Mouse (Mus musculus): ENCODE results near the gene B020004J07Rik. TPM values are rescaled to one million over a fixed set of nuclear protein-coding genes. Genes with fewer than 3 reads are reported as not detected.
A peak's percentile ranks its signal among the peaks of the same experiment; 100 is the strongest.
"Not testable (repeated sequence)": the region's sequence is repeated elsewhere in the genome, so short reads cannot be mapped to it uniquely, and the experiment has no call there.

B020004J07Rik gene
- not detected in 2 replicates for polyA plus RNA-seq (2014; fragmentation: Nextera tagmentation; extraction: Ambion mirVana)

GRCm38 (mm10) chr4:101843923-101844322, at the start of gene B020004J07Rik:
TSS of gene B020004J07Rik (minus strand) at chr4:101844023.
- H3K4me3 ChIP-seq (ENCODE audit: low read depth, low read length); H3K4me1 ChIP-seq (replicated peaks; ENCODE audit: control insufficient read depth, insufficient read depth, low read length); H3K9me3 ChIP-seq (ENCODE audit: control insufficient read depth, low read length); H3K27ac ChIP-seq (ENCODE audit: low read depth); H3K36me3 ChIP-seq (ENCODE audit: control insufficient read depth, insufficient read depth, low read length); H3K27me3 ChIP-seq (replicated peaks; ENCODE audit: control insufficient read depth, insufficient read depth, low read length); H3K9ac ChIP-seq (ENCODE audit: low read length); ATAC-seq (replicated peaks; ENCODE audit: low FRiP score, low TSS enrichment, low read depth); DNase-seq (ENCODE audit: low spot score); H3K4me2 ChIP-seq (ENCODE audit: low read length): not testable (repeated sequence)
- 95% methylated on average over 3 of the region's 4 CpGs for WGBS

GRCm38 (mm10) chr4:101889377-101889776, 45.6 kb upstream of the B020004J07Rik start:
- Histone ChIP-seq H3K36me3 (ENCODE audit: control insufficient read depth, insufficient read depth, low read length) (no peaks in the 10 kb centered on the region), H3K27ac (ENCODE audit: low read depth) (no peak overlapping the region), H3K4me3 (ENCODE audit: low read depth, low read length) (no peak overlapping the region), H3K9me3 (ENCODE audit: control insufficient read depth, low read length) (0 out of 2 replicates have a peak, but pooled peaks cover 2% of the 10 kb centered on the region), H3K4me1 (replicated peaks; ENCODE audit: control insufficient read depth, insufficient read depth, low read length) (no peaks in the 10 kb centered on the region), H3K9ac (ENCODE audit: low read length) (no peak overlapping the region), H3K4me2 (ENCODE audit: low read length) (no peak overlapping the region), H3K27me3 (replicated peaks; ENCODE audit: control insufficient read depth, insufficient read depth, low read length) (no peaks in the 10 kb centered on the region)
- DNase-seq (ENCODE audit: low spot score): no peak
- ATAC-seq (replicated peaks; ENCODE audit: low FRiP score, low TSS enrichment, low read depth): no peak

DNA sequence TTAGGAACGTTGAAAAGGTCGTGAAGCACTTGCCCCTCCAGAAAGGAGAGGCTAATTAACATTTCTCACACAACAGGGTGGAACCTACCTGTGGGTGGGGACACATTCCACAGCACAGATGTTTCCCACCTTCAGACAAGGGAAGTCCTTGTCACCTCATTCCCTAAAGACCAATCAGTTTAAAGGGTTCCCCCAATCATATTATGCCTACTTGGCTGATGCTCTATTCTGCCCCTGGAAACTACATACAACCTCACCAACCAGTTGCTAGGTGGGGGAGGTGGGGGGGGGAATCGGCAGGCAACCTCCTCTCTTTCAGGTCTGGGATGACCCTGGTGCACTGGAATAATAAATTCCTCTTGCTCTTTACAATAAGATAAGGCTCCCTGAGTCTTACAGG, 39.8 kb upstream of the B020004J07Rik start:
- Histone ChIP-seq H3K9ac (ENCODE audit: low read length) (no peak overlapping the region), H3K36me3 (ENCODE audit: control insufficient read depth, insufficient read depth, low read length) (no peaks in the 10 kb centered on the region), H3K27ac (ENCODE audit: low read depth) (no peak overlapping the region), H3K27me3 (replicated peaks; ENCODE audit: control insufficient read depth, insufficient read depth, low read length) (no peaks in the 10 kb centered on the region), H3K4me1 (replicated peaks; ENCODE audit: control insufficient read depth, insufficient read depth, low read length) (no peaks in the 10 kb centered on the region), H3K9me3 (ENCODE audit: control insufficient read depth, low read length) (0 out of 2 replicates have a peak, but pooled peaks cover under 1% of the 10 kb centered on the region), H3K4me2 (ENCODE audit: low read length) (no peak overlapping the region), H3K4me3 (ENCODE audit: low read depth, low read length) (no peak overlapping the region)
- DNase-seq (ENCODE audit: low spot score) (no peak), ATAC-seq (replicated peaks; ENCODE audit: low FRiP score, low TSS enrichment, low read depth) (no peak)
- 34% methylated on average over 3 of the region's 3 CpGs for WGBS

GRCm38 (mm10) chr4:101875687-101876086, 31.9 kb upstream of the B020004J07Rik start:
- not testable (repeated sequence) for H3K4me3 ChIP-seq (ENCODE audit: low read depth, low read length); H3K36me3 ChIP-seq (ENCODE audit: control insufficient read depth, insufficient read depth, low read length); H3K9me3 ChIP-seq (ENCODE audit: control insufficient read depth, low read length); H3K27me3 ChIP-seq (replicated peaks; ENCODE audit: control insufficient read depth, insufficient read depth, low read length); H3K27ac ChIP-seq (ENCODE audit: low read depth); ATAC-seq (replicated peaks; ENCODE audit: low FRiP score, low TSS enrichment, low read depth); H3K9ac ChIP-seq (ENCODE audit: low read length); H3K4me1 ChIP-seq (replicated peaks; ENCODE audit: control insufficient read depth, insufficient read depth, low read length); H3K4me2 ChIP-seq (ENCODE audit: low read length); DNase-seq (ENCODE audit: low spot score)
- WGBS: 81% methylated on average over 15 of the region's 15 CpGs

DNA sequence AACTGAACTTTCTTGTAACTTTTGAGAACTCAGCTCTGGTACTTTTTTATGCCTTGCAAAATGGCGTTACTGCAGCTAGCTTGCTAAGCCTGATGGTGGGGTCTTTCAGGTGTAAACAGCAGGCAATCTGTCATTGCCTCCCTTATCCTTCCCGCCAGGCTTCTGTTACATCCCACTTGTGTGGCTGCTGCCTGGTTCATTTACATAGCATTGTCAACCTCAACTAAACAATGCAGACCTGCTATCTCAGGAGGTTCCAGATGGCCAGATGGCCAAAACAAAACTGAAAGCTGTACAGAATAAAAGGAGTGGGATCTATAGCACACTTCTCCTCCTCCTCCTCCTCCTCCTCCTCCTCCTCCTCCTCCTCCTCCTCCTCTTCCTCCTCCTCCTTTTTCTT, 28.2 kb upstream of the B020004J07Rik start:
- not testable (repeated sequence) for H3K36me3 ChIP-seq (ENCODE audit: control insufficient read depth, insufficient read depth, low read length); ATAC-seq (replicated peaks; ENCODE audit: low FRiP score, low TSS enrichment, low read depth); H3K27me3 ChIP-seq (replicated peaks; ENCODE audit: control insufficient read depth, insufficient read depth, low read length); H3K9me3 ChIP-seq (ENCODE audit: control insufficient read depth, low read length); H3K4me2 ChIP-seq (ENCODE audit: low read length); DNase-seq (ENCODE audit: low spot score); H3K4me3 ChIP-seq (ENCODE audit: low read depth, low read length); H3K27ac ChIP-seq (ENCODE audit: low read depth); H3K9ac ChIP-seq (ENCODE audit: low read length); H3K4me1 ChIP-seq (replicated peaks; ENCODE audit: control insufficient read depth, insufficient read depth, low read length)
- WGBS: 63% methylated on average over 2 of the region's 2 CpGs

DNA sequence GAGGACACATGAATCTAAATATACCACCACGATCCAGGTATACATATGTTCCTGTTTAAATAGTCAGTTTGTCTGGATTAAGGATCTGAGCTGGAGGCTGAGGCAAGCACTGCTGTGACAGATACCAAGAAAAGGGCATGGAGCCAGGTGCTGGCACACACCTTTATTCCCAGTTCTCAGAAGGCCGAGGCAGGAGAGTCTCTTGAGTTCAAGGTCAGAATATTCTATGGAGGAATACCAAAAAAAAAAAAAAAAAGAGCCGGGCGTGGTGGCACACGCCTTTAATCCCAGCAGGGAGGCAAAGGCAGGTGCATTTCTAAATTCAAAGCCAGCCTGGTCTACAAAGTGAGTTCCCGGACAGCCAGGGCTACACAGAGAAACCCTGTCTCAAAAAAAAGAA, 18.5 kb upstream of the B020004J07Rik start:
- H3K36me3 ChIP-seq (ENCODE audit: control insufficient read depth, insufficient read depth, low read length): no peaks in the 10 kb centered on the region
- no peak for ATAC-seq (replicated peaks; ENCODE audit: low FRiP score, low TSS enrichment, low read depth)
- 89% methylated on average over 5 of the region's 6 CpGs for WGBS
- H3K9ac ChIP-seq (ENCODE audit: low read length): no peak overlapping the region
- no peak overlapping the region for H3K27ac ChIP-seq (ENCODE audit: low read depth)
- H3K4me3 ChIP-seq (ENCODE audit: low read depth, low read length): no peak overlapping the region
- no peak overlapping the region for H3K4me2 ChIP-seq (ENCODE audit: low read length)
- no peaks in the 10 kb centered on the region for H3K4me1 ChIP-seq (replicated peaks; ENCODE audit: control insufficient read depth, insufficient read depth, low read length)
- H3K9me3 ChIP-seq (ENCODE audit: control insufficient read depth, low read length): no peaks in the 10 kb centered on the region
- H3K27me3 ChIP-seq (replicated peaks; ENCODE audit: control insufficient read depth, insufficient read depth, low read length): no peaks in the 10 kb centered on the region
- no peak for DNase-seq (ENCODE audit: low spot score)

DNA sequence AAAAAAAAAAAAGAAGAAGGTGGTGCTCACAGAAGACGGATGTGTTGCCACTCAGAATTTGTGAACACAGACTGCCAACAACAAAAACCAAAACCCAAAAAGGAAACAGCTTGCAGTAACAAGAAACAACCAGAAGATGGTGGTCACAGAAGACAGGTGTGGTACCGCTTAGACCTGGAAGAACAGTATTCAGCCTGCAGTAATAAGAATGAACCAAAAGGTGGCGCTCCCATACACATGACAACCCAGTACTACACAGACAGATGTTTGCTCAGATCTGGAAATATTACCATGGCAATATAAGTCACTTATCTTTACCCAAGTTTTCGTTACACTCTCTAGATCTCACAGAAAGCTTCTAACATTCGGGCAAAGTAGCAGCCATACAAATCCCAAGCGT, 17.1 kb upstream of the B020004J07Rik start:
- DNase-seq (ENCODE audit: low spot score) (no peak), ATAC-seq (replicated peaks; ENCODE audit: low FRiP score, low TSS enrichment, low read depth) (0 out of 2 replicates have a peak, but pooled peaks have one; percentile 47)
- H3K4me1 ChIP-seq (replicated peaks; ENCODE audit: control insufficient read depth, insufficient read depth, low read length): no peaks in the 10 kb centered on the region
- no peak overlapping the region for H3K9ac ChIP-seq (ENCODE audit: low read length)
- WGBS: 42% methylated on average over 6 of the region's 6 CpGs
- no peaks in the 10 kb centered on the region for H3K9me3 ChIP-seq (ENCODE audit: control insufficient read depth, low read length)
- H3K27me3 ChIP-seq (replicated peaks; ENCODE audit: control insufficient read depth, insufficient read depth, low read length): no peaks in the 10 kb centered on the region
- no peak overlapping the region for H3K4me2 ChIP-seq (ENCODE audit: low read length)
- no peak overlapping the region for H3K4me3 ChIP-seq (ENCODE audit: low read depth, low read length)
- no peaks in the 10 kb centered on the region for H3K36me3 ChIP-seq (ENCODE audit: control insufficient read depth, insufficient read depth, low read length)
- H3K27ac ChIP-seq (ENCODE audit: low read depth): no peak overlapping the region

- peaks cover 14% of the 10 kb centered on the region for H3K9me3 ChIP-seq (ENCODE audit: control insufficient read depth, low read length)
- H3K4me3 ChIP-seq (ENCODE audit: low read depth, low read length): no peak overlapping the region
- no peak for DNase-seq (ENCODE audit: low spot score)
- H3K4me1 ChIP-seq (replicated peaks; ENCODE audit: control insufficient read depth, insufficient read depth, low read length): no peaks in the 10 kb centered on the region
- no peaks in the 10 kb centered on the region for H3K36me3 ChIP-seq (ENCODE audit: control insufficient read depth, insufficient read depth, low read length)
- WGBS: 64% methylated on average over 2 of the region's 2 CpGs
- ATAC-seq (replicated peaks; ENCODE audit: low FRiP score, low TSS enrichment, low read depth): no peak
- no peaks in the 10 kb centered on the region for H3K27me3 ChIP-seq (replicated peaks; ENCODE audit: control insufficient read depth, insufficient read depth, low read length)
- H3K9ac ChIP-seq (ENCODE audit: low read length): no peak overlapping the region
- H3K27ac ChIP-seq (ENCODE audit: low read depth): no peak overlapping the region
- H3K4me2 ChIP-seq (ENCODE audit: low read length): no peak overlapping the region
Observed at GRCm38 (mm10) chr4:101850908-101851307, 7.1 kb upstream of the B020004J07Rik start.

Data from intestine, embryonic 14.5 days (tissue).